Mouse (Mus musculus) midbrain, postnatal 0 days (tissue): ENCODE data around the gene Slc22a12. TPM values are rescaled to one million over a fixed set of nuclear protein-coding genes. Genes with fewer than 3 reads are reported as not detected.

Experiments
- ATAC-seq: fragments of 200-750 bp; cut with Nextera tagmentation; 2 replicates; pipeline ENCODE4 v1.8.0; 2017; ENCODE audit warnings: moderate number of reproducible peaks, mild to moderate bottlenecking, moderate TSS enrichment, moderate library complexity; ENCODE audit not compliant: low FRiP score
- DNase-seq: peaks from one replicate; pipeline ENCODE4 v3.0.0-alpha.2; 2015; ENCODE audit warnings: low spot score
- H3K27ac ChIP-seq: fragments of 300-500 bp; sonication (generic); 2 replicates; pipeline ENCODE4 v1.5.1; 2014; ENCODE audit warnings: low read depth, mild to moderate bottlenecking, low read length, mixed read lengths
- H3K27me3 ChIP-seq: fragments of 300-500 bp; sonication (generic); 2 replicates; pipeline ENCODE4 v1.6.1; 2014; ENCODE audit warnings: low read length, control low read depth, mixed read lengths; ENCODE audit not compliant: insufficient read depth
- H3K36me3 ChIP-seq: fragments of 300-500 bp; sonication (generic); 2 replicates; pipeline ENCODE4 v1.6.1; 2014; ENCODE audit warnings: low read length, control low read depth, mixed read lengths; ENCODE audit not compliant: insufficient read depth
- H3K4me1 ChIP-seq: fragments of 300-500 bp; sonication (generic); 2 replicates; pipeline ENCODE4 v1.6.1; 2014; ENCODE audit warnings: mild to moderate bottlenecking, control low read depth, antibody characterized with exemption, low read length, mixed read lengths; ENCODE audit not compliant: insufficient read depth
- H3K4me2 ChIP-seq: fragments of 300-500 bp; sonication (generic); 2 replicates; pipeline ENCODE4 v1.6.1; 2014; ENCODE audit warnings: low read depth, mild to moderate bottlenecking, low read length, mixed read lengths; ENCODE audit not compliant: poor library complexity, severe bottlenecking
- H3K4me3 ChIP-seq: fragments of 300-500 bp; sonication (generic); 2 replicates; pipeline ENCODE4 v1.5.1; 2014; ENCODE audit warnings: low read depth, mild to moderate bottlenecking, low read length, moderate library complexity
- H3K9ac ChIP-seq: fragments of 300-500 bp; sonication (generic); replicated peaks from 2 replicates; pipeline ENCODE4 v1.6.1; 2014; ENCODE audit warnings: mild to moderate bottlenecking, low read length, moderate library complexity, mixed read lengths; ENCODE audit not compliant: poor library complexity, severe bottlenecking
- H3K9me3 ChIP-seq: fragments of 300-500 bp; sonication (generic); 2 replicates; pipeline ENCODE4 v1.6.1; 2016; ENCODE audit warnings: low read length, control low read depth
- CTCF ChIP-seq: IDR thresholded peaks from 2 replicates; pipeline ENCODE4 v1.5.1; 2016; ENCODE audit warnings: antibody characterized with exemption, mild to moderate bottlenecking
- WGBS: fragments of 180-500 bp; shearing (Covaris S2); extraction: QIAGEN DNeasy Blood & Tissue Kit; methylation state at CpG from one replicate; pipeline ENCODE4 v1.1.7; 2014; 5-methylcytosine and 5-hydroxymethylcytosine counted together
- microRNA-seq: library from miRNA; unstranded; fragments of <30 nt; microRNA quantifications from one replicate; pipeline ENCODE4, GENCODE M21; 2016; ENCODE audit warnings: borderline number of aligned reads
- polyA plus RNA-seq: library from polyadenylated mRNA; unstranded; fragments of >200 nt; fragmentation: Nextera tagmentation; extraction: Ambion mirVana; gene quantifications from 2 replicates; pipeline ENCODE4 v1.2.1, GENCODE M21; 2015
- total RNA-seq: library from RNA; depleted of rRNA; stranded (reverse); fragments of >200 nt; gene quantifications from 2 replicates; pipeline ENCODE4 v1.2.3, GENCODE M21; 2014; rRNA removed

The Slc22a12 gene
- total and polyA plus RNA-seq, 2 experiments from 2014 or later: 0.57 to 0.71 TPM

DNA sequence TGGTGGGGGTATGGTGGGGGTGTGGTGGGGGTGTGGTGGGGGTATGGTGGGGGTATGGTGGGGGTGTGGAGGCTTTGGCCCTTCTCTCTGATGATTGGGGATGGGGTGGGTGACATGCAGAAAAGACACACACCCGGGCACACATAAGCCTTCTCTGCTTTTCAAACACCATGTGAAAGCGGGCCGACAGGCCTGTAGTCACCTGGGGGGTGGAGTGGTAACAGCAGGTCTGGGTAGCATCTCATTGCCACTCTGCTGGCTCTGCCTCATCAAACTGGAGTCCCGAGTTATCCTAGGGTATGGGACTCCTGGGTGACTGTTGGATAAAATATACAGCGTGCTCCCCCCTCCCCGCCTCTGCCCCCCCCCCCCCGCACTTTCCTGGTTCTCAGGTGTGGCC lies 48.8 kb downstream of the Slc22a12 start:
- H3K4me1 ChIP-seq: peaks cover 6% of the 10 kb centered on the region; the same call in 1 of the 2 replicates
- TF ChIP-seq CTCF: no peak
- no peaks in the 10 kb centered on the region for H3K27me3 ChIP-seq
- ATAC-seq: no peak
- H3K9me3 ChIP-seq: no peaks in the 10 kb centered on the region
- no peak overlapping the region for H3K4me3 ChIP-seq
- no peak overlapping the region for H3K9ac ChIP-seq
- H3K27ac ChIP-seq: no peak overlapping the region
- H3K4me2 ChIP-seq: no peak overlapping the region
- no peak for DNase-seq
- peaks cover 11% of the 10 kb centered on the region; the same call in 1 of the 2 replicates for H3K36me3 ChIP-seq
- 69% methylated on average over 4 of the region's 7 CpGs for WGBS

- 83% methylated on average over 7 of the region's 7 CpGs for WGBS
- DNase-seq (no peak), ATAC-seq (no peak)
- H3K36me3 ChIP-seq: peaks cover 11% of the 10 kb centered on the region; the same call in 1 of the 2 replicates
- no peaks in the 10 kb centered on the region for H3K27me3 ChIP-seq
- H3K27ac ChIP-seq: no peak overlapping the region
- no peak overlapping the region for H3K4me3 ChIP-seq
- no peak overlapping the region for H3K4me2 ChIP-seq
- H3K9ac ChIP-seq: no peak overlapping the region
- TF ChIP-seq CTCF: peak; percentile 30; the same call in 1 of the 2 replicates
- H3K9me3 ChIP-seq: no peaks in the 10 kb centered on the region
- H3K4me1 ChIP-seq: peaks cover 6% of the 10 kb centered on the region; the same call in 1 of the 2 replicates
Measured at GRCm38 (mm10) chr19:6493219-6493618, 49.6 kb downstream of the Slc22a12 start.

DNA sequence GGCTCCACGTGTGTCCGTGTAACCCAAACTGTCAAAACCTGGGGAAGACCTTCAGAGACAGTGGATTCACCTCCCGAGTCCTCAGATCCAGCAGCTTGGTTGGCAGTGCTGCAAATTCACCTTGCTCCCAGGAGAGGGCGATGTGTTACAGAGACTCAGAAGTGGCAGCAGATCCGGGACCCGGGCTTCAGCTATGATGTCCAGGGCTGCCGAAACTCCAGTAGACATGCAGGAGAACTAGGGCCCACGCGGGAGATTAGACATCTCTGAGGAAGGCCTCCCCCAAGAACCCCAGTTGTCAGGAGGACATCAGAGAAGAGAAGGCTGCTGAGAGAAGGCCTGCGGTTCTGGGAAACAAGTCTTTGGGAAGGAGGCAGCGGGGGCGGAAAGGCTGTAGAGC lies 50.7 kb downstream of the Slc22a12 start:
- 21% methylated on average over 12 of the region's 12 CpGs for WGBS
- peak; percentile 92 for DNase-seq
- H3K27me3 ChIP-seq: no peaks in the 10 kb centered on the region
- no peak overlapping the region for H3K4me2 ChIP-seq
- no peak overlapping the region for H3K4me3 ChIP-seq
- 0 out of 2 replicates have a peak overlapping the region, but pooled peaks have one; percentile 33 for H3K27ac ChIP-seq
- no peaks in the 10 kb centered on the region for H3K9me3 ChIP-seq
- ATAC-seq: no peak
- peak; percentile 91 for TF ChIP-seq CTCF
- peaks cover 6% of the 10 kb centered on the region; the same call in 1 of the 2 replicates for H3K4me1 ChIP-seq
- peaks cover 11% of the 10 kb centered on the region; the same call in 1 of the 2 replicates for H3K36me3 ChIP-seq
- H3K9ac ChIP-seq: no peak overlapping the region

- no peak for TF ChIP-seq CTCF
- no peak overlapping the region for H3K4me2 ChIP-seq
- H3K4me1 ChIP-seq: peaks cover 6% of the 10 kb centered on the region; the same call in 1 of the 2 replicates
- no peak overlapping the region for H3K9ac ChIP-seq
- H3K36me3 ChIP-seq: peaks cover 11% of the 10 kb centered on the region; the same call in 1 of the 2 replicates
- 82% methylated on average over 8 of the region's 8 CpGs for WGBS
- H3K4me3 ChIP-seq: no peak overlapping the region
- no peak for ATAC-seq
- no peak for DNase-seq
- H3K27me3 ChIP-seq: no peaks in the 10 kb centered on the region
- 0 out of 2 replicates have a peak overlapping the region, but pooled peaks have one; percentile 26 for H3K27ac ChIP-seq
- no peaks in the 10 kb centered on the region for H3K9me3 ChIP-seq
Measured at GRCm38 (mm10) chr19:6491538-6491937, 51.3 kb downstream of the Slc22a12 start.

GRCm38 (mm10) chr19:6489030-6489429 lies 53.8 kb downstream of the Slc22a12 start:
- ATAC-seq (peak; percentile 63), DNase-seq (peak; percentile 93)
- no peaks in the 10 kb centered on the region for H3K4me1 ChIP-seq
- H3K4me3 ChIP-seq: no peak overlapping the region
- H3K9ac ChIP-seq: no peak overlapping the region
- 1% methylated on average over 4 of the region's 4 CpGs for WGBS
- peaks cover 20% of the 10 kb centered on the region for H3K36me3 ChIP-seq
- H3K4me2 ChIP-seq: no peak overlapping the region
- no peaks in the 10 kb centered on the region for H3K27me3 ChIP-seq
- no peaks in the 10 kb centered on the region for H3K9me3 ChIP-seq
- peak; percentile 99 for TF ChIP-seq CTCF
- peak overlapping the region; percentile 47; the same call in 1 of the 2 replicates for H3K27ac ChIP-seq

Small RNA genes lying within 50 kb of the gene (microRNA-seq; reads per million reads assigned to microRNA genes)
- not detected for gene Gm26460

Other genes starting within 250 kb of the Slc22a12 start
- gene Cdc42bpg, start 236.6 kb downstream of the Slc22a12 start, total RNA-seq: 4.8 and 5.4 TPM in 2 replicates
- gene Cdc42bpg, start 236.6 kb downstream of the Slc22a12 start, polyA plus RNA-seq: 0.20 and 0.67 TPM in 2 replicates
- 59.6 and 85.6 TPM in 2 replicates for gene Men1, start 208.1 kb downstream of the Slc22a12 start, total RNA-seq
- gene Men1, start 208.1 kb downstream of the Slc22a12 start, polyA plus RNA-seq: 56.8 and 60.6 TPM in 2 replicates
- gene Map4k2, start 201.9 kb downstream of the Slc22a12 start, total RNA-seq: 70.6 and 86.8 TPM in 2 replicates
- gene Map4k2, start 201.9 kb downstream of the Slc22a12 start, polyA plus RNA-seq: 18.1 TPM in 2 replicates
- 70.5 and 92.2 TPM in 2 replicates for gene Sf1, start 179.3 kb downstream of the Slc22a12 start, total RNA-seq
- gene Sf1, start 179.3 kb downstream of the Slc22a12 start, polyA plus RNA-seq: 90.2 and 95.5 TPM in 2 replicates
- gene Pygm, start 158.6 kb downstream of the Slc22a12 start, total RNA-seq: 16.4 and 25.8 TPM in 2 replicates
- gene Pygm, start 158.6 kb downstream of the Slc22a12 start, polyA plus RNA-seq: 11.7 and 13.2 TPM in 2 replicates
- gene Rasgrp2, start 143.7 kb downstream of the Slc22a12 start, total RNA-seq: 250 and 291 TPM in 2 replicates
- 232 and 264 TPM in 2 replicates for gene Rasgrp2, start 143.7 kb downstream of the Slc22a12 start, polyA plus RNA-seq
- 382 and 409 TPM in 2 replicates for gene Nrxn2, start 124.3 kb downstream of the Slc22a12 start, total RNA-seq
- 74.3 and 75.7 TPM in 2 replicates for gene Nrxn2, start 124.3 kb downstream of the Slc22a12 start, polyA plus RNA-seq